Mouse (Mus musculus) neural tube, embryonic 10.5 days (tissue): Measurements from ENCODE around the gene Galntl6.

Source experiments
- DNase-seq: peaks from one replicate; pipeline ENCODE4 v3.0.0-alpha.2; 2017; ENCODE audit warnings: low spot score; ENCODE audit errors: extremely low spot score

The Galntl6 gene

GRCm38 (mm10) chr8:57972832-57973231 lies 939.6 kb downstream of the Galntl6 start:
- no peak for DNase-seq

GRCm38 (mm10) chr8:57966676-57967075 lies 945.8 kb downstream of the Galntl6 start:
- peak; percentile 29 for DNase-seq

- DNase-seq: no peak
Observed at GRCm38 (mm10) chr8:57965508-57965907, 946.9 kb downstream of the Galntl6 start.

GRCm38 (mm10) chr8:57962286-57963110 lies 949.9 kb downstream of the Galntl6 start:
- no peak for DNase-seq

- DNase-seq: no peak
Observed at GRCm38 (mm10) chr8:57959136-57959535, 953.3 kb downstream of the Galntl6 start.

- peak; percentile 41 for DNase-seq
Observed at GRCm38 (mm10) chr8:57958121-57958901, 954.1 kb downstream of the Galntl6 start.

- DNase-seq: no peak
Observed at GRCm38 (mm10) chr8:57955501-57955900, 956.9 kb downstream of the Galntl6 start.

GRCm38 (mm10) chr8:57941113-57941512 lies 971.3 kb downstream of the Galntl6 start:
- DNase-seq: no peak

GRCm38 (mm10) chr8:57939856-57940420 lies 972.5 kb downstream of the Galntl6 start:
- DNase-seq: no peak

GRCm38 (mm10) chr8:57939177-57939855 lies 973.1 kb downstream of the Galntl6 start:
- peak; percentile 62 for DNase-seq

GRCm38 (mm10) chr8:57927074-57927473 lies 985.4 kb downstream of the Galntl6 start:
- DNase-seq: no peak

GRCm38 (mm10) chr8:57923556-57923955 lies 988.9 kb downstream of the Galntl6 start:
- DNase-seq: no peak

- no peak for DNase-seq
Observed at GRCm38 (mm10) chr8:57923130-57923529, 989.3 kb downstream of the Galntl6 start.

- no peak for DNase-seq
Observed at GRCm38 (mm10) chr8:57922214-57923070, 990.0 kb downstream of the Galntl6 start.

GRCm38 (mm10) chr8:57920326-57920903 lies 992.0 kb downstream of the Galntl6 start:
- no peak for DNase-seq

GRCm38 (mm10) chr8:57918720-57919640 lies 993.5 kb downstream of the Galntl6 start:
- no peak for DNase-seq

GRCm38 (mm10) chr8:57893360-57893759 lies 1019.1 kb downstream of the Galntl6 start:
- no peak for DNase-seq

GRCm38 (mm10) chr8:57892115-57892514 lies 1020.3 kb downstream of the Galntl6 start:
- DNase-seq: no peak

GRCm38 (mm10) chr8:57890159-57890558 lies 1022.3 kb downstream of the Galntl6 start:
- DNase-seq: no peak
